Mouse (Mus musculus) neural tube, embryonic 13.5 days (tissue): Measurements from ENCODE around the gene Ikbke. TPM values are rescaled to one million over a fixed set of nuclear protein-coding genes. Genes with fewer than 3 reads are reported as not detected.

Experiments used
- ATAC-seq: fragments of 200-750 bp; cut with Nextera tagmentation; 2 replicates; pipeline ENCODE4 v1.8.0; 2017; ENCODE audit warnings: low read depth, mild to moderate bottlenecking, moderate TSS enrichment, moderate library complexity
- H3K27ac ChIP-seq: fragments of 300-500 bp; sonication (generic); replicated peaks from 2 replicates; pipeline ENCODE4 v1.5.1; 2015; ENCODE audit warnings: moderate library complexity, mild to moderate bottlenecking, inconsistent platforms
- H3K27me3 ChIP-seq: fragments of 300-500 bp; sonication (generic); 2 replicates; pipeline ENCODE4 v1.6.1; 2015; ENCODE audit warnings: mild to moderate bottlenecking, inconsistent platforms
- H3K36me3 ChIP-seq: fragments of 300-500 bp; sonication (generic); 2 replicates; pipeline ENCODE4 v1.6.1; 2015; ENCODE audit warnings: mild to moderate bottlenecking, inconsistent platforms
- H3K4me1 ChIP-seq: fragments of 300-500 bp; sonication (generic); replicated peaks from 2 replicates; pipeline ENCODE4 v1.6.1; 2015; ENCODE audit warnings: inconsistent platforms
- H3K4me2 ChIP-seq: fragments of 300-500 bp; sonication (generic); 2 replicates; pipeline ENCODE4 v1.6.1; 2015; ENCODE audit warnings: inconsistent platforms, mild to moderate bottlenecking, moderate library complexity
- H3K4me3 ChIP-seq: fragments of 300-500 bp; sonication (generic); 2 replicates; pipeline ENCODE4 v1.5.1; 2015; ENCODE audit warnings: mild to moderate bottlenecking, inconsistent platforms
- H3K9ac ChIP-seq: fragments of 300-500 bp; sonication (generic); 2 replicates; pipeline ENCODE4 v1.6.1; 2015; ENCODE audit warnings: moderate library complexity, mild to moderate bottlenecking, inconsistent platforms
- H3K9me3 ChIP-seq: fragments of 300-500 bp; sonication (generic); 2 replicates; pipeline ENCODE4 v1.6.1; 2016; ENCODE audit warnings: inconsistent platforms
- WGBS: fragments of 180-500 bp; shearing (Covaris S2); methylation state at CpG from one replicate; pipeline ENCODE4 v1.1.7; 2015; 5-methylcytosine and 5-hydroxymethylcytosine counted together
- polyA plus RNA-seq: library from polyadenylated mRNA; unstranded; fragments of >200 nt; fragmentation: Nextera tagmentation; extraction: Ambion mirVana; gene quantifications from 2 replicates; pipeline ENCODE4 v1.2.1, GENCODE M21; 2015

Gene Ikbke
- polyA plus RNA-seq, 1 experiment from 2014 or later: 0.91 TPM

- Histone ChIP-seq H3K36me3 (peaks cover 53% of the 10 kb centered on the region), H3K27ac (no peak overlapping the region), H3K4me3 (no peak overlapping the region), H3K9ac (no peak overlapping the region), H3K4me1 (peaks cover 26% of the 10 kb centered on the region), H3K4me2 (no peak overlapping the region), H3K9me3 (no peaks in the 10 kb centered on the region), H3K27me3 (no peaks in the 10 kb centered on the region)
- WGBS: 91% methylated on average over 9 of the region's 9 CpGs
- ATAC-seq: no peak
Measured at GRCm38 (mm10) chr1:131298171-131298570, 18.8 kb upstream of the Ikbke start.

GRCm38 (mm10) chr1:131296726-131297125 lies 17.3 kb upstream of the Ikbke start:
- Histone ChIP-seq H3K4me2 (no peak overlapping the region), H3K27ac (no peak overlapping the region), H3K9me3 (no peaks in the 10 kb centered on the region), H3K27me3 (no peaks in the 10 kb centered on the region), H3K36me3 (peaks cover 61% of the 10 kb centered on the region), H3K9ac (no peak overlapping the region), H3K4me1 (peaks cover 26% of the 10 kb centered on the region), H3K4me3 (no peak overlapping the region)
- no peak for ATAC-seq
- 90% methylated on average over 7 of the region's 7 CpGs for WGBS

GRCm38 (mm10) chr1:131295200-131295599 lies 15.8 kb upstream of the Ikbke start:
- no peak for ATAC-seq
- Histone ChIP-seq H3K9ac (no peak overlapping the region), H3K27me3 (no peaks in the 10 kb centered on the region), H3K4me1 (peaks cover 26% of the 10 kb centered on the region), H3K9me3 (no peaks in the 10 kb centered on the region), H3K4me2 (no peak overlapping the region), H3K36me3 (peaks cover 58% of the 10 kb centered on the region), H3K27ac (no peak overlapping the region), H3K4me3 (no peak overlapping the region)
- 59% methylated on average over 8 of the region's 8 CpGs for WGBS

GRCm38 (mm10) chr1:131293922-131294250 lies 14.5 kb upstream of the Ikbke start:
- no peak overlapping the region for H3K4me3 ChIP-seq
- WGBS: 83% methylated on average over 2 of the region's 2 CpGs
- H3K27me3 ChIP-seq: no peaks in the 10 kb centered on the region
- no peaks in the 10 kb centered on the region for H3K9me3 ChIP-seq
- ATAC-seq: no peak
- H3K36me3 ChIP-seq: peaks cover 59% of the 10 kb centered on the region
- H3K4me2 ChIP-seq: no peak overlapping the region
- H3K9ac ChIP-seq: no peak overlapping the region
- H3K4me1 ChIP-seq: peaks cover 14% of the 10 kb centered on the region
- no peak overlapping the region for H3K27ac ChIP-seq

GRCm38 (mm10) chr1:131293221-131293921 lies 14.0 kb upstream of the Ikbke start:
- Histone ChIP-seq H3K27me3 (no peaks in the 10 kb centered on the region), H3K36me3 (peaks cover 64% of the 10 kb centered on the region), H3K4me2 (no peak overlapping the region), H3K4me1 (peaks cover 14% of the 10 kb centered on the region), H3K27ac (no peak overlapping the region), H3K9ac (no peak overlapping the region), H3K9me3 (no peaks in the 10 kb centered on the region), H3K4me3 (no peak overlapping the region)
- 89% methylated on average over 4 of the region's 4 CpGs for WGBS
- no peak for ATAC-seq

GRCm38 (mm10) chr1:131290648-131291047 lies 11.2 kb upstream of the Ikbke start:
- no peaks in the 10 kb centered on the region for H3K9me3 ChIP-seq
- H3K9ac ChIP-seq: no peak overlapping the region
- H3K4me2 ChIP-seq: no peak overlapping the region
- peaks cover 53% of the 10 kb centered on the region for H3K36me3 ChIP-seq
- no peak overlapping the region for H3K27ac ChIP-seq
- H3K27me3 ChIP-seq: no peaks in the 10 kb centered on the region
- ATAC-seq: no peak
- WGBS: 46% methylated on average over 2 of the region's 2 CpGs
- no peak overlapping the region for H3K4me3 ChIP-seq
- H3K4me1 ChIP-seq: peaks cover 6% of the 10 kb centered on the region

- Histone ChIP-seq H3K4me3 (no peak overlapping the region), H3K4me1 (no peaks in the 10 kb centered on the region), H3K9ac (no peak overlapping the region), H3K27me3 (no peaks in the 10 kb centered on the region), H3K9me3 (no peaks in the 10 kb centered on the region), H3K27ac (no peak overlapping the region), H3K36me3 (peaks cover 44% of the 10 kb centered on the region), H3K4me2 (no peak overlapping the region)
- no peak for ATAC-seq
- WGBS: 85% methylated on average over 6 of the region's 6 CpGs
Measured at GRCm38 (mm10) chr1:131288938-131289337, 9.5 kb upstream of the Ikbke start.

- H3K9me3 ChIP-seq: no peaks in the 10 kb centered on the region
- H3K4me3 ChIP-seq: no peak overlapping the region
- WGBS: 75% methylated on average over 2 of the region's 2 CpGs
- ATAC-seq: no peak
- H3K27ac ChIP-seq: no peak overlapping the region
- H3K27me3 ChIP-seq: no peaks in the 10 kb centered on the region
- H3K36me3 ChIP-seq: peaks cover 40% of the 10 kb centered on the region
- H3K4me2 ChIP-seq: no peak overlapping the region
- H3K4me1 ChIP-seq: 0 out of 2 replicates have a peak, but pooled peaks cover 1% of the 10 kb centered on the region
- H3K9ac ChIP-seq: no peak overlapping the region
Measured at GRCm38 (mm10) chr1:131287267-131287666, 7.9 kb upstream of the Ikbke start.

- no peaks in the 10 kb centered on the region for H3K9me3 ChIP-seq
- no peak overlapping the region for H3K4me3 ChIP-seq
- WGBS: 86% methylated on average over 5 of the region's 5 CpGs
- H3K36me3 ChIP-seq: peaks cover 36% of the 10 kb centered on the region
- ATAC-seq: no peak
- H3K4me1 ChIP-seq: 0 out of 2 replicates have a peak, but pooled peaks cover 3% of the 10 kb centered on the region
- H3K4me2 ChIP-seq: no peak overlapping the region
- H3K9ac ChIP-seq: no peak overlapping the region
- no peaks in the 10 kb centered on the region for H3K27me3 ChIP-seq
- no peak overlapping the region for H3K27ac ChIP-seq
Measured at GRCm38 (mm10) chr1:131286803-131287202, 7.4 kb upstream of the Ikbke start.

GRCm38 (mm10) chr1:131284616-131285015 lies 5.2 kb upstream of the Ikbke start:
- Histone ChIP-seq H3K4me3 (no peak overlapping the region), H3K9ac (no peak overlapping the region), H3K9me3 (no peaks in the 10 kb centered on the region), H3K27ac (no peak overlapping the region), H3K27me3 (no peaks in the 10 kb centered on the region), H3K36me3 (peaks cover 28% of the 10 kb centered on the region), H3K4me2 (no peak overlapping the region), H3K4me1 (0 out of 2 replicates have a peak, but pooled peaks cover 3% of the 10 kb centered on the region)
- WGBS: 80% methylated on average over 4 of the region's 4 CpGs
- ATAC-seq: no peak

GRCm38 (mm10) chr1:131284167-131284566 lies 4.8 kb upstream of the Ikbke start:
- peak; percentile 66; the same call in 1 of the 2 replicates for ATAC-seq
- 56% methylated on average over 1 of the region's 1 CpGs for WGBS
- no peak overlapping the region for H3K4me2 ChIP-seq
- no peaks in the 10 kb centered on the region for H3K9me3 ChIP-seq
- 0 out of 2 replicates have a peak, but pooled peaks cover 3% of the 10 kb centered on the region for H3K4me1 ChIP-seq
- H3K9ac ChIP-seq: no peak overlapping the region
- H3K36me3 ChIP-seq: peaks cover 23% of the 10 kb centered on the region
- 0 out of 2 replicates have a peak overlapping the region, but pooled peaks have one; percentile 14 for H3K27ac ChIP-seq
- no peak overlapping the region for H3K4me3 ChIP-seq
- H3K27me3 ChIP-seq: no peaks in the 10 kb centered on the region

- WGBS: 58% methylated on average over 4 of the region's 4 CpGs
- H3K9me3 ChIP-seq: no peaks in the 10 kb centered on the region
- H3K27me3 ChIP-seq: no peaks in the 10 kb centered on the region
- no peak for ATAC-seq
- no peak overlapping the region for H3K27ac ChIP-seq
- 0 out of 2 replicates have a peak, but pooled peaks cover 3% of the 10 kb centered on the region for H3K4me1 ChIP-seq
- no peak overlapping the region for H3K9ac ChIP-seq
- peaks cover 2% of the 10 kb centered on the region; the same call in 1 of the 2 replicates for H3K36me3 ChIP-seq
- H3K4me2 ChIP-seq: no peak overlapping the region
- no peak overlapping the region for H3K4me3 ChIP-seq
Measured at GRCm38 (mm10) chr1:131281731-131282130, 2.3 kb upstream of the Ikbke start.

- no peak overlapping the region for H3K27ac ChIP-seq
- 69% methylated on average over 3 of the region's 3 CpGs for WGBS
- ATAC-seq: no peak
Measured at GRCm38 (mm10) chr1:131280280-131280679, 874 bp upstream of the Ikbke start.

More at GRCm38 (mm10) chr1:131280280-131280679, 874 bp upstream of the Ikbke start:
- H3K9ac ChIP-seq: no peak overlapping the region
- no peaks in the 10 kb centered on the region for H3K9me3 ChIP-seq
- no peak overlapping the region for H3K4me2 ChIP-seq
- H3K27me3 ChIP-seq: no peaks in the 10 kb centered on the region
- no peak overlapping the region for H3K4me3 ChIP-seq
- no peaks in the 10 kb centered on the region for H3K36me3 ChIP-seq
- 0 out of 2 replicates have a peak, but pooled peaks cover 3% of the 10 kb centered on the region for H3K4me1 ChIP-seq
